Mouse (Mus musculus) G1E-ER4 (cell line): Measurements from ENCODE around the gene Ap1s2. TPM values are rescaled to one million over a fixed set of nuclear protein-coding genes. Genes with fewer than 3 reads are reported as not detected.

Source experiments
- GATA1 ChIP-seq: IDR thresholded peaks from one replicate; pipeline ENCODE4 v1.8.0; 2012; ENCODE audit warnings: low read length, inconsistent platforms
- polyA plus RNA-seq: library from polyadenylated mRNA; stranded (reverse); fragments of >175 nt; gene quantifications from 2 replicates; pipeline ENCODE4 v1.2.3, GENCODE M21; 2012

Gene Ap1s2
- polyA plus RNA-seq: 5.6 and 8.3 TPM in 2 replicates

GRCm38 (mm10) chrX:163908337-163909250 lies at the start of gene Ap1s2:
Ap1s2 (plus strand) TSS chrX:163909017.
- no peak for TF ChIP-seq GATA1

GRCm38 (mm10) chrX:163867711-163868379 lies 41.0 kb upstream of the Ap1s2 start:
- no peak for TF ChIP-seq GATA1

GRCm38 (mm10) chrX:163868659-163869278 lies 40.0 kb upstream of the Ap1s2 start:
- TF ChIP-seq GATA1: no peak

GRCm38 (mm10) chrX:163875932-163876331 lies 32.9 kb upstream of the Ap1s2 start:
- no peak for TF ChIP-seq GATA1

- TF ChIP-seq GATA1: no peak
Observed at GRCm38 (mm10) chrX:163876636-163877035, 32.2 kb upstream of the Ap1s2 start.

GRCm38 (mm10) chrX:163879039-163879438 lies 29.8 kb upstream of the Ap1s2 start:
- no peak for TF ChIP-seq GATA1

GRCm38 (mm10) chrX:163879461-163879860 lies 29.4 kb upstream of the Ap1s2 start:
- TF ChIP-seq GATA1: no peak

GRCm38 (mm10) chrX:163885539-163885981 lies 23.3 kb upstream of the Ap1s2 start:
- no peak for TF ChIP-seq GATA1

GRCm38 (mm10) chrX:163897354-163897753 lies 11.5 kb upstream of the Ap1s2 start:
- no peak for TF ChIP-seq GATA1

- no peak for TF ChIP-seq GATA1
Observed at GRCm38 (mm10) chrX:163899431-163900020, 9.3 kb upstream of the Ap1s2 start.

GRCm38 (mm10) chrX:163906861-163907260 lies 2.0 kb upstream of the Ap1s2 start:
- TF ChIP-seq GATA1: no peak

GRCm38 (mm10) chrX:163908003-163908336 lies 847 bp upstream of the Ap1s2 start:
- no peak for TF ChIP-seq GATA1

GRCm38 (mm10) chrX:163909381-163909780 lies 564 bp downstream of the Ap1s2 start:
- no peak for TF ChIP-seq GATA1

- no peak for TF ChIP-seq GATA1
Observed at GRCm38 (mm10) chrX:163912791-163913190, 4.0 kb downstream of the Ap1s2 start.

- no peak for TF ChIP-seq GATA1
Observed at GRCm38 (mm10) chrX:163929550-163929949, 20.7 kb downstream of the Ap1s2 start.

GRCm38 (mm10) chrX:163934731-163935130 lies 25.9 kb downstream of the Ap1s2 start:
- no peak for TF ChIP-seq GATA1
